Mouse (Mus musculus) MEL (cell line): ENCODE measurements around the gene Tmbim1. TPM values are rescaled to one million over a fixed set of nuclear protein-coding genes. Genes with fewer than 3 reads are reported as not detected.

ENCODE experiments used
- DNase-seq: peaks from one replicate; pipeline ENCODE4 v3.0.0; 2011; ENCODE audit warnings: low read depth, low spot score
- H3K27ac ChIP-seq: 2 replicates; pipeline ENCODE4 v1.5.1; 2012; ENCODE audit warnings: low read depth, mild to moderate bottlenecking, control low read depth, low read length, moderate library complexity; ENCODE audit not compliant: control insufficient read depth
- H3K27me3 ChIP-seq, 2 experiments: fragments of 150-350 bp in 1 of 2; sonication (generic) in 1 of 2; 2 replicates each; pipeline ENCODE4 v1.6.1; 2012; ENCODE audit warnings: low read length in 2 of 2, mild to moderate bottlenecking in 2 of 2, improper control_type of control experiment in 1 of 2, moderate library complexity in 1 of 2; ENCODE audit not compliant: insufficient read depth in 2 of 2, control insufficient read depth in 1 of 2
- H3K36me3 ChIP-seq, 2 experiments: 2 replicates each; pipeline ENCODE4 v1.6.1; 2012 to 2014; ENCODE audit warnings: low read length in 2 of 2, improper control_type of control experiment in 1 of 2, inconsistent platforms in 1 of 2, mild to moderate bottlenecking in 1 of 2; ENCODE audit not compliant: insufficient read depth in 2 of 2, control insufficient read depth in 1 of 2
- H3K4me1 ChIP-seq, 2 experiments: fragments of 150-350 bp in 1 of 2; sonication (generic) in 1 of 2; 2 replicates each; pipeline ENCODE4 v1.6.1; 2012; ENCODE audit warnings: low read length in 2 of 2, improper control_type of control experiment in 1 of 2, mild to moderate bottlenecking in 1 of 2; ENCODE audit not compliant: insufficient read depth in 2 of 2, control insufficient read depth in 1 of 2
- H3K4me3 ChIP-seq, 2 experiments: fragments of 150-350 bp in 1 of 2; sonication (generic) in 1 of 2; 2 replicates each; pipeline ENCODE4 v1.5.1; 2012; ENCODE audit warnings: low read depth in 2 of 2, low read length in 2 of 2, mild to moderate bottlenecking in 2 of 2, moderate library complexity in 2 of 2, control low read depth in 1 of 2, improper control_type of control experiment in 1 of 2; ENCODE audit not compliant: control insufficient read depth in 1 of 2, insufficient read depth in 1 of 2
- H3K79me2 ChIP-seq: 2 replicates; pipeline ENCODE4 v1.6.1; 2012; ENCODE audit warnings: mild to moderate bottlenecking, low read length, moderate library complexity; ENCODE audit not compliant: control insufficient read depth, poor library complexity, insufficient read depth
- H3K9ac ChIP-seq: 2 replicates; pipeline ENCODE4 v1.6.1; 2012; ENCODE audit warnings: low read depth, mild to moderate bottlenecking, control low read depth, low read length, moderate library complexity; ENCODE audit not compliant: control insufficient read depth, poor library complexity, severe bottlenecking
- H3K9me3 ChIP-seq: fragments of 150-350 bp; sonication (generic); replicated peaks from 2 replicates; pipeline ENCODE4 v1.6.1; 2012; ENCODE audit warnings: mild to moderate bottlenecking, low read length, improper control_type of control experiment, moderate library complexity; ENCODE audit not compliant: insufficient read depth
- CHD1 ChIP-seq: IDR thresholded peaks from 2 replicates; pipeline ENCODE4 v1.6.1; 2012; ENCODE audit warnings: low read depth, mild to moderate bottlenecking, inconsistent platforms, low read length, improper control_type of control experiment
- CHD2 ChIP-seq: IDR thresholded peaks from 2 replicates; pipeline ENCODE4 v1.6.1; 2011; ENCODE audit warnings: low read length, improper control_type of control experiment
- E2F4 ChIP-seq: IDR thresholded peaks from 2 replicates; pipeline ENCODE4 v1.6.1; 2011; ENCODE audit warnings: low read depth, low read length, improper control_type of control experiment, borderline replicate concordance
- GABPA ChIP-seq: IDR thresholded peaks from 2 replicates; pipeline ENCODE4 v1.6.1; 2012; ENCODE audit warnings: low read depth, mild to moderate bottlenecking, inconsistent platforms, low read length, improper control_type of control experiment, moderate library complexity
- MAX ChIP-seq: IDR thresholded peaks from 2 replicates; pipeline ENCODE4 v1.6.1; 2011; ENCODE audit warnings: low read length, improper control_type of control experiment
- MAZ ChIP-seq: IDR thresholded peaks from 2 replicates; pipeline ENCODE4 v1.6.1; 2012; ENCODE audit warnings: low read depth, mild to moderate bottlenecking, inconsistent platforms, low read length, improper control_type of control experiment
- MYB ChIP-seq: IDR thresholded peaks from 2 replicates; pipeline ENCODE4 v1.6.1; 2011; ENCODE audit warnings: mild to moderate bottlenecking, low read depth, low read length, improper control_type of control experiment
- NELFE ChIP-seq: IDR thresholded peaks from 2 replicates; pipeline ENCODE4 v1.6.1; 2011; ENCODE audit warnings: low read depth, low read length, improper control_type of control experiment
- POLR2A ChIP-seq, 2 experiments: IDR thresholded peaks; 2 replicates each; pipeline ENCODE4 v1.6.1; 2011 to 2012; ENCODE audit warnings: low read length in 2 of 2, mild to moderate bottlenecking in 2 of 2, control low read depth in 1 of 2, improper control_type of control experiment in 1 of 2, low read depth in 1 of 2, moderate library complexity in 1 of 2; ENCODE audit not compliant: control insufficient read depth in 1 of 2, insufficient read depth in 1 of 2, poor library complexity in 1 of 2
- POLR2AphosphoS5 ChIP-seq: IDR thresholded peaks from 2 replicates; pipeline ENCODE4 v1.6.1; 2012; ENCODE audit warnings: low read depth, borderline replicate concordance, mild to moderate bottlenecking, inconsistent platforms, low read length, moderate library complexity, mixed read lengths
- SMC3 ChIP-seq: IDR thresholded peaks from 2 replicates; pipeline ENCODE4 v1.6.1; 2011; ENCODE audit warnings: low read depth, low read length, improper control_type of control experiment
- TAL1 ChIP-seq: IDR thresholded peaks from 2 replicates; pipeline ENCODE4 v1.6.1; 2012; ENCODE audit warnings: mild to moderate bottlenecking, inconsistent platforms, low read length, moderate library complexity, mixed read lengths
- TCF12 ChIP-seq: IDR thresholded peaks from 2 replicates; pipeline ENCODE4 v1.6.1; 2014; ENCODE audit warnings: low read depth, mild to moderate bottlenecking, inconsistent platforms, low read length, improper control_type of control experiment, moderate library complexity
- UBTF ChIP-seq: IDR thresholded peaks from 2 replicates; pipeline ENCODE4 v1.6.1; 2012; ENCODE audit warnings: low read depth, mild to moderate bottlenecking, inconsistent platforms, low read length, improper control_type of control experiment, moderate library complexity, borderline replicate concordance; ENCODE audit not compliant: insufficient read depth
- USF2 ChIP-seq, 2 experiments: IDR thresholded peaks; 2 replicates each; pipeline ENCODE4 v1.6.1; 2011 to 2012; ENCODE audit warnings: improper control_type of control experiment in 2 of 2, low read length in 2 of 2, borderline replicate concordance in 1 of 2, inconsistent platforms in 1 of 2, low read depth in 1 of 2, mild to moderate bottlenecking in 1 of 2; ENCODE audit not compliant: insufficient read depth in 1 of 2
- ZC3H11A ChIP-seq: IDR thresholded peaks from 2 replicates; pipeline ENCODE4 v1.6.1; 2012; ENCODE audit warnings: low read depth, mild to moderate bottlenecking, inconsistent platforms, low read length, improper control_type of control experiment
- ZKSCAN1 ChIP-seq: IDR thresholded peaks from 2 replicates; pipeline ENCODE4 v1.6.1; 2012; ENCODE audit warnings: low read depth, mild to moderate bottlenecking, inconsistent platforms, low read length, improper control_type of control experiment, moderate library complexity
- ZNF384 ChIP-seq: IDR thresholded peaks from 2 replicates; pipeline ENCODE4 v1.6.1; 2012; ENCODE audit warnings: low read depth, mild to moderate bottlenecking, inconsistent platforms, low read length, improper control_type of control experiment
- polyA plus RNA-seq, 2 experiments: library from polyadenylated mRNA; stranded (reverse) in 1 of 2; unstranded in 1 of 2; fragments of >175 nt in 1 of 2; fragments of >200 nt in 1 of 2; gene quantifications; 2 replicates each; pipeline versions ENCODE4 v1.2.1 to v1.2.4; 2012; ENCODE audit warnings: low replicate concordance in 2 of 2, low read depth in 1 of 2; ENCODE audit not compliant: insufficient read length in 2 of 2, insufficient read depth in 1 of 2, missing spikeins in 1 of 2
- total RNA-seq: library from RNA; depleted of rRNA; stranded (reverse); fragments of 300-350 nt; gene quantifications from 2 replicates; pipeline ENCODE4 v1.2.3, GENCODE M21; 2012

The Tmbim1 gene
- total and polyA plus RNA-seq, 3 experiments = 13.0 to 20.8 TPM; not detected in 1

GRCm38 (mm10) chr1:74307146-74307545 lies 1.7 kb upstream of the Tmbim1 start:
- H3K4me1 ChIP-seq = peaks cover 0 to 26% of the 10 kb centered on the region in 2 experiments; a peak in 2 of 4 replicates
- H3K27ac ChIP-seq = no peak overlapping the region
- DNase-seq = no peak

DNA sequence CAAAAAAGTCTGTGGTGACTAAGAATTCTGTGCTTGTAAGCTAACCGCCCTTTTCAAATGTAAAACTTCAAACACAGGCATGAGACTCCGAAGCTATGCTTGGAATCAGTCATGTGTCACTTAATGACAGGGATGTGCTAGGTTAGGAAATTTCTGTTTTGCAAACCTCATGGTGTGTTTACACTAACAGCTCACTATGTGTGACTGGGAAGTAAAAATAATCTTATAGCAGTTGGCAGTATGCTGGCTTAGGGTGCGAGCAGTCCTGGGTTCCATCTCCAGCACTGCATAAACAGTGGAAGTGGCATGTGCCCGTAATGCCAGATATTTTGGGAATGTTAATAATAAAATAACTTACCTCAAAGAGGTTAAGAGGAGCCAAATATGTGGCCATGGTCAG lies 476 bp downstream of the Tmbim1 start:
- Histone ChIP-seq H3K36me3 (peaks cover 0 to 26% of the 10 kb centered on the region in 2 experiments; a peak in 2 of 4 replicates), H3K4me1 (peaks cover 0 to 36% of the 10 kb centered on the region in 2 experiments; a peak in 2 of 4 replicates), H3K9ac (no peak overlapping the region), H3K27me3 (no peaks in the 10 kb centered on the region), H3K9me3 (no peaks in the 10 kb centered on the region), H3K79me2 (peaks cover 14% of the 10 kb centered on the region), H3K4me3 (no peak overlapping the region), H3K27ac (no peak overlapping the region)
- TF ChIP-seq TCF12 = no peak
- TF ChIP-seq SMC3 = no peak
- TF ChIP-seq TAL1 = no peak
- TF ChIP-seq ZC3H11A = no peak
- TF ChIP-seq POLR2A (IDR thresholded peaks at IDR 0.05; ENCODE audit: control insufficient read depth in 1 of 2, insufficient read depth in 1 of 2, low read depth in 1 of 2, low read length in 2 of 2, poor library complexity in 1 of 2) = no peak
- TF ChIP-seq MAZ = no peak
- no peak for TF ChIP-seq ZKSCAN1
- DNase-seq = no peak

More at GRCm38 (mm10) chr1:74307146-74307545, 1.7 kb upstream of the Tmbim1 start:
- Histone ChIP-seq H3K27me3 (no peaks in the 10 kb centered on the region), H3K79me2 (peaks cover 11% of the 10 kb centered on the region), H3K36me3 (peaks cover 0 to 17% of the 10 kb centered on the region in 2 experiments; a peak in 2 of 4 replicates), H3K9ac (no peak overlapping the region), H3K4me3 (no peak overlapping the region), H3K9me3 (no peaks in the 10 kb centered on the region)
- TF ChIP-seq ZNF384 (peak; percentile 69), MYB (no peak)

- Histone ChIP-seq H3K9me3 (no peaks in the 10 kb centered on the region), H3K4me3 (peak overlapping the region; percentile 91 to 94), H3K27ac (no peak overlapping the region)
- no peak for DNase-seq
- TF ChIP-seq GABPA (no peak), CHD2 (no peak), NELFE (no peak), ZKSCAN1 (no peak), POLR2AphosphoS5 (no peak), UBTF (no peak), MAZ (no peak), MAX (no peak), POLR2A (IDR thresholded peaks at IDR 0.05; ENCODE audit: control insufficient read depth in 1 of 2, insufficient read depth in 1 of 2, low read depth in 1 of 2, low read length in 2 of 2, poor library complexity in 1 of 2) (no peak), E2F4 (no peak), CHD1 (no peak), ZC3H11A (no peak), USF2 (IDR thresholded peaks at IDR 0.05; ENCODE audit: borderline replicate concordance in 1 of 2, insufficient read depth in 1 of 2, low read depth in 1 of 2, low read length in 2 of 2) (no peak)
- TF ChIP-seq, all 39 proteins: peak for 0
- Histone ChIP-seq H3K36me3 (peaks cover 0 to 30% of the 10 kb centered on the region in 2 experiments; a peak in 2 of 4 replicates), H3K4me1 (peaks cover 2 to 41% of the 10 kb centered on the region in 2 experiments; a peak in 3 of 4 replicates), H3K9ac (peak overlapping the region; percentile 86), H3K79me2 (peaks cover 14% of the 10 kb centered on the region), H3K27me3 (no peaks in the 10 kb centered on the region)
These were observed 1.1 kb downstream of the Tmbim1 start for GRCm38 (mm10) chr1:74304339-74304790.
